Mouse (Mus musculus) heart, embryonic 14.5 days (tissue): ENCODE measurements around the gene E030025P04Rik. TPM values are rescaled to one million over a fixed set of nuclear protein-coding genes. Genes with fewer than 3 reads are reported as not detected.

Source experiments
- ATAC-seq: fragments of 200-750 bp; cut with Nextera tagmentation; 2 replicates; pipeline ENCODE4 v1.8.0; 2017; ENCODE audit warnings: low read depth, moderate TSS enrichment; ENCODE audit not compliant: insufficient number of reproducible peaks, insufficient read depth, low FRiP score
- H3K27ac ChIP-seq, 2 experiments: fragments of 200-500 bp in 1 of 2; fragments of 300-500 bp in 1 of 2; sonication (generic) in 1 of 2; replicated peaks in 1 of 2; 2 replicates each; pipeline ENCODE4 v1.5.1; 2012 to 2014; ENCODE audit warnings: low read depth in 2 of 2, low read length in 2 of 2, control low read depth in 1 of 2, mild to moderate bottlenecking in 1 of 2, mixed read lengths in 1 of 2; ENCODE audit not compliant: control insufficient read depth in 1 of 2, insufficient read depth in 1 of 2
- H3K27me3 ChIP-seq: fragments of 300-500 bp; sonication (generic); 2 replicates; pipeline ENCODE4 v1.6.1; 2014; ENCODE audit warnings: mild to moderate bottlenecking, low read length, control low read depth; ENCODE audit not compliant: control insufficient read depth, insufficient read depth
- H3K36me3 ChIP-seq: fragments of 300-500 bp; sonication (generic); 2 replicates; pipeline ENCODE4 v1.6.1; 2014; ENCODE audit warnings: mild to moderate bottlenecking, control low read depth, low read length, mixed read lengths; ENCODE audit not compliant: control insufficient read depth, insufficient read depth
- H3K4me1 ChIP-seq, 2 experiments: fragments of 200-500 bp in 1 of 2; fragments of 300-500 bp in 1 of 2; sonication (generic) in 1 of 2; 2 replicates each; pipeline ENCODE4 v1.6.1; 2012 to 2014; ENCODE audit warnings: low read length in 2 of 2, control low read depth in 1 of 2, mixed read lengths in 1 of 2; ENCODE audit not compliant: control insufficient read depth in 2 of 2, insufficient read depth in 2 of 2
- H3K4me2 ChIP-seq: fragments of 300-500 bp; sonication (generic); 2 replicates; pipeline ENCODE4 v1.6.1; 2014; ENCODE audit warnings: mild to moderate bottlenecking, low read length
- H3K4me3 ChIP-seq, 2 experiments: fragments of 200-500 bp in 1 of 2; fragments of 300-500 bp in 1 of 2; sonication (generic) in 1 of 2; 2 replicates each; pipeline ENCODE4 v1.5.1; 2012 to 2014; ENCODE audit warnings: low read length in 2 of 2, mild to moderate bottlenecking in 2 of 2, control low read depth in 1 of 2, low read depth in 1 of 2, moderate library complexity in 1 of 2; ENCODE audit not compliant: control insufficient read depth in 1 of 2, insufficient read depth in 1 of 2
- H3K9ac ChIP-seq: fragments of 300-500 bp; sonication (generic); 2 replicates; pipeline ENCODE4 v1.6.1; 2014; ENCODE audit warnings: mild to moderate bottlenecking, low read length
- H3K9me3 ChIP-seq: fragments of 300-500 bp; sonication (generic); 2 replicates; pipeline ENCODE4 v1.6.1; 2016; ENCODE audit warnings: low read length, control low read depth; ENCODE audit not compliant: control insufficient read depth
- WGBS: fragments of 180-500 bp; shearing (Covaris S2); extraction: QIAGEN DNeasy Blood & Tissue Kit; methylation state at CpG from one replicate; pipeline ENCODE4 v1.1.7; 2014; 5-methylcytosine and 5-hydroxymethylcytosine counted together
- polyA plus RNA-seq: library from polyadenylated mRNA; unstranded; fragments of >200 nt; fragmentation: Nextera tagmentation; extraction: Ambion mirVana; gene quantifications from 2 replicates; pipeline ENCODE4 v1.2.1, GENCODE M21; 2014

E030025P04Rik gene
- polyA plus RNA-seq, 1 experiment from 2014 or later, result not detected

DNA sequence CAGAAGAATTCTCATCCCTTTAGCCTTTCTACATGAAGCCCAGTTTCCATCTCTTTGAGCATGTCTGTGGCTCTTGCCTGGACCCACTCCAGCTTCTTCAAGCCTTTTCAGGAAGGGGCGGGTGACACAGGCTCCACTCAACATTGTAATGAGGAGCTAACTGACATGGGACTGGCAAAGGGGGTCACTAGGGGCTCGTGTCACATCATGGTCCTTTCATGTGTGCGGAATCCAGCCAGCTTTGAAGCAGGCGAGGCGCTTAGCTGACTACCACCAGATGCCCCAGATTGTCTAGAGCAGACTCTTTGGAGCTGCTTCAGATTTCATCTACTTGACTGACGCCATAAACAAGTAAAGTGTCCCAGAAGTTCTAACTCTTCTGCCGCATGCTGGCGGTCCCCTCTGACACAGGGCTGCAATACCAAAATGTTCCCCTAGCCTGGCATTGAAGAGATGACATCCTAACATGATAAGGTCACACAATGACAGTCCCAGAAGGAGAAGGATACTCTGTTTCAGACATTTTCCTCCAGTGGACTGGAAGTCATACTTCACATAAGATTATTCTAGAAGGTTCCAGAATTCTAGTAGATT lies 31.3 kb upstream of the E030025P04Rik start:
- Histone ChIP-seq H3K9me3 (peaks cover 3% of the 10 kb centered on the region; the same call in 1 of the 2 replicates), H3K27ac (no peak overlapping the region), H3K27me3 (no peaks in the 10 kb centered on the region; the same call in 1 of the 2 replicates), H3K36me3 (no peaks in the 10 kb centered on the region), H3K4me1 (peaks cover 4 to 5% of the 10 kb centered on the region in 2 experiments; a peak in 2 of 4 replicates), H3K4me2 (no peak overlapping the region), H3K9ac (no peak overlapping the region), H3K4me3 (no peak overlapping the region)
- 79% methylated on average over 8 of the region's 8 CpGs for WGBS
- ATAC-seq, result no peak

DNA sequence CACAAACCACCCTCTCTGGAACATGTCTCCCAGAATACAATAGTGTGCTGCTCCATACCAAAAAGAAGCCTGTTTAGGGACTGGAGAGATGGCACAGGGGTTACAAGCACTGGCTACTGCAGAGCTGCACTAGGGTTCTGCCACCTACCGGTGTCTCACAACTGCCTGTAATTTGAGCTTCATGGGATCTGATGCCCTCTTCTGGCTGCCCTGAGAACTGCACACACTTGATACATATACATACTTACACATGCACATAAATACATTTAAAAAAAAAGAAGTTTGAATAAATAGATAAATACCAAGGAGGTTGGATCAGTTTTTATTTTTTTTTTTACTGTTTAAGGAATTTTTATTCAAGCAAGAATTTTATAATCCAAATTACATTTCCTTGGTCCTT lies 28.1 kb upstream of the E030025P04Rik start:
- no peak for ATAC-seq
- Histone ChIP-seq H3K9ac (no peak overlapping the region), H3K36me3 (no peaks in the 10 kb centered on the region), H3K9me3 (peaks cover 3% of the 10 kb centered on the region; the same call in 1 of the 2 replicates), H3K4me3 (no peak overlapping the region), H3K27ac (no peak overlapping the region), H3K4me2 (no peak overlapping the region), H3K4me1 (no peaks in the 10 kb centered on the region), H3K27me3 (no peaks in the 10 kb centered on the region)
- 86% methylated on average over 1 of the region's 1 CpGs for WGBS

DNA sequence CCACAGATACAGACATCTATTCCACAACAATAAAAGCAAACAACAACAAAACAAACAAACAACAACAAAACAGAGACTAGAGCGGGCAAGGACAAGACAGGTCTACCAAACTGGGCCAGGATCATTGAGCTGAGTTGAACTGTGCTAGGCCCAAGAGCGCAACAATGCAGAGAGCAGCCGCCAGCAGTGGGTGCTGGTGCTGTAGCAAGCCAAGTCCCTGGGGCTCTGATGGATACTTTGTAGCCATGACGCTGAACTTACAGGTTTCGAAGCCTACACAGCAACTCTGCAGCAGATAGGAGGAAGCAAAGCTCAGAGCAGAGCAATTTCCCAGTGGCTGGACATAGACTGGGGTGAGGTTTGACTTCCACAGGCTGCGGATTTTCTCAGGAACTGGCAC lies 26.6 kb upstream of the E030025P04Rik start:
- no peaks in the 10 kb centered on the region for H3K36me3 ChIP-seq
- H3K27me3 ChIP-seq, result no peaks in the 10 kb centered on the region
- no peak overlapping the region for H3K27ac ChIP-seq
- no peak overlapping the region for H3K4me2 ChIP-seq
- no peaks in the 10 kb centered on the region for H3K4me1 ChIP-seq
- no peak overlapping the region for H3K9ac ChIP-seq
- 88% methylated on average over 6 of the region's 6 CpGs for WGBS
- H3K9me3 ChIP-seq, result peaks cover 3% of the 10 kb centered on the region; the same call in 1 of the 2 replicates
- no peak overlapping the region for H3K4me3 ChIP-seq
- ATAC-seq, result no peak

DNA sequence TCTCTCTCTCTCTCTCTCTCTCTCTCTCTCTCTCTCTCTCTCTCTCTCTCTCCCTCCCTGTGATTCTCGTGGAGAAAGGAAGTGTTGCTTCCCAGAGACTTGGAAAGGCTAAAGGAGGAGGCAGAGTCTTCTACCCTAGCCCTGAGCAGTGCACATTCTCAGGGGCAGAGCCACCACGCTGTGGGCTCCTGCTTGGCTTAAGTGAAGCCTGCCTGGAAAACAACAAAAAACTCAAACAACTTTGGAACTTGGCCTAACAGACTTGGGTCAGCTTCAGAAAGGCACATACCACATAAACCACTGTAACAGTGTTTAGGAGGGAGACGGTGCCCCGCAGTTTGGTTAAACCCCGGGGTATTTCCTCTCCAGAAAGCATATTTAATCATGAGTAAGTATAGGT lies 13.5 kb upstream of the E030025P04Rik start:
- ATAC-seq, result no peak
- H3K9me3 ChIP-seq, result no peaks in the 10 kb centered on the region
- no peaks in the 10 kb centered on the region for H3K27me3 ChIP-seq
- 69% methylated on average over 5 of the region's 5 CpGs for WGBS
- no peak overlapping the region for H3K27ac ChIP-seq
- H3K4me3 ChIP-seq, result no peak overlapping the region
- no peak overlapping the region for H3K4me2 ChIP-seq
- no peaks in the 10 kb centered on the region for H3K4me1 ChIP-seq
- H3K36me3 ChIP-seq, result no peaks in the 10 kb centered on the region
- H3K9ac ChIP-seq, result no peak overlapping the region

DNA sequence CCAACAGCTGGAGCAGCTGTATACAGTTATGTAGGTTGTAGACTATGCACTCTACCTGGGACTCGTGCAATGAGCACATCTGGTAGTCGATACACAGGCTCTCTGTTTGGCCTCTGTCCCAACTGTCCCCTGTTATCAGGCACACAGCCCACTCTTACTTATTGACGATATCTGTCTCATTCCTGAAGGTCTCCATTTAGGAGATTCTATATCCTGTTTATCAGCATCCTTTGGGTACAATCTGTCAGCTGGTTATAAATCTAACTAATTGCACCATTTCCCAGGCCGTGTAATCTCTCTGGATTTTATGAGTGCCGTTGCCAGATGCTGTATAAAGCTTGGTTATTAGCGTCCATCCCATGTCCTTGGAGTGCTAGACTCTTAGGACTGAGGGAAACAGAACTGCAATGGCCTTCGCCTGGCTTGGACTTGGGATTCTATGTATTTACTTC lies 747 bp upstream of the E030025P04Rik start:
- Histone ChIP-seq H3K27ac (no peak overlapping the region), H3K9ac (no peak overlapping the region), H3K9me3 (no peaks in the 10 kb centered on the region), H3K4me3 (no peak overlapping the region), H3K36me3 (no peaks in the 10 kb centered on the region), H3K4me1 (no peaks in the 10 kb centered on the region), H3K4me2 (no peak overlapping the region), H3K27me3 (no peaks in the 10 kb centered on the region)
- ATAC-seq, result no peak
- WGBS, result 71% methylated on average over 7 of the region's 7 CpGs

DNA sequence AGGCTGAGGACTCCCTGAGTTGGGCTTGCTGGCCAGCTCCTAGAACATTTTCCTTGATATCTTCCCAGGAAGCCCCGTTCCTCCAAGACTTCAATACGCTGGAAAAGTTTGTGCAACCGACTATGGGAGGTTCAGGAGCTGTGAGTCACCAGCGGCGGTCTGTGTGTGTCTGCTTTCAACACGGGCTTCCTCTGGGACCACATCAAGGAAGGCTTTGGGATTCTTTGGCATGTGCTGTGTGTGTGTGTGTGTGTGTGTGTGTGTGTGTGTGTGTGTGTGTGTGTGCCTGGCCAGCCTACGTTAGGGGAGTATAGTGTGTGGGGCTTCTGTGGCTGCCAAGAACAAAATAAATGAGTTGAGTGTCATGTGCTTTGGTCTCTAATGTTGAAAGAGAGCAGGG lies 17.7 kb downstream of the E030025P04Rik start:
- H3K27me3 ChIP-seq, result peaks cover 3% of the 10 kb centered on the region; the same call in 1 of the 2 replicates
- H3K4me2 ChIP-seq, result no peak overlapping the region
- no peaks in the 10 kb centered on the region for H3K36me3 ChIP-seq
- no peak for ATAC-seq
- no peaks in the 10 kb centered on the region for H3K9me3 ChIP-seq
- H3K9ac ChIP-seq, result no peak overlapping the region
- H3K4me3 ChIP-seq, result no peak overlapping the region
- WGBS, result 53% methylated on average over 7 of the region's 7 CpGs
- H3K4me1 ChIP-seq, result no peaks in the 10 kb centered on the region
- no peak overlapping the region for H3K27ac ChIP-seq

DNA sequence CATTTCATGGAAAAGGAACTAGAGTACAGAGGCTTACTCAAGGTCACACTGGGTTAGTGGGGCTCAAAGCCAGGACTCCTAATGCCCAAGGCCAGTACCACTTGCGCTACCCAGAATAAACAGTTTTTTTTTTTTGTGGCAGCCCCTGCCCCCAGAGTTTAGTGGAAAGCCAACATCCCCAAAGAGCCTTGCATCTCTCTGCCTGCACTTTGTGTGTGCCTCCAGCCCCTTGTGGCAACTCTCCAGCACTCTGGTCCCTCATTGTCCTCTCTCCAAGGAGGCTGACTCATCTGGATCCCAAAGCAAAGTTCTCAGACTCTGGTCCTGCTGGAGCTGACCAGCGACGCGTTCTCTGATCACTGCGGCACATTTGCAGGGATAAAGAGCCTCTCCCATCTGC lies 18.7 kb downstream of the E030025P04Rik start:
- Histone ChIP-seq H3K27ac (no peak overlapping the region), H3K9me3 (no peaks in the 10 kb centered on the region), H3K27me3 (peaks cover 3% of the 10 kb centered on the region; the same call in 1 of the 2 replicates), H3K4me3 (no peak overlapping the region), H3K36me3 (no peaks in the 10 kb centered on the region), H3K4me2 (no peak overlapping the region), H3K4me1 (no peaks in the 10 kb centered on the region), H3K9ac (no peak overlapping the region)
- 65% methylated on average over 5 of the region's 5 CpGs for WGBS
- no peak for ATAC-seq

DNA sequence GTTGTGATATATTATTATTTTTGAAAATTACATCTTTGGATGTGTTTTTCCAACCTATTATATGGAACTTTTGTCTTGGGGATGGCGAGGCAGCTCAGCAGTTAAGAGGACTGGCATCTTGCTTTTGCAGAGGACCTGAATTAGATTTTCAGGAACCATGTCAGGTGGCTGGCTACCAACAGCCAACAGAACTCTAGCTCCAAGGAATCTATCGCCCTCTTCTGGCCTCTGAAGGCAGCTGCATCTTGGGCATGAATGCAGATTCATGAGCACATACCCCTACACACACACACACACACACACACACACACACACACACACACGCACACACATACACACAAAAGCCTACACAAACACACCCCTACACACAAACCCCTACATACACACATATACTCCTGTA lies 19.9 kb downstream of the E030025P04Rik start:
- H3K9ac ChIP-seq, result no peak overlapping the region
- no peaks in the 10 kb centered on the region for H3K36me3 ChIP-seq
- ATAC-seq, result no peak
- no peak overlapping the region for H3K4me3 ChIP-seq
- no peaks in the 10 kb centered on the region for H3K4me1 ChIP-seq
- WGBS, result 61% methylated on average over 3 of the region's 3 CpGs
- H3K27ac ChIP-seq, result no peak overlapping the region
- peaks cover 3% of the 10 kb centered on the region; the same call in 1 of the 2 replicates for H3K27me3 ChIP-seq
- no peaks in the 10 kb centered on the region for H3K9me3 ChIP-seq
- no peak overlapping the region for H3K4me2 ChIP-seq
